Mouse (Mus musculus): ENCODE measurements around the gene Ccdc185.

GRCm38 (mm10) chr1:182776749-182777410 lies 27.9 kb upstream of the Ccdc185 start:
- TF ChIP-seq POLR2A (IDR thresholded peaks at IDR 0.05; ENCODE audit: low read depth, low read length) (no peak), CTCF (conservative IDR thresholded peaks at IDR 0.05; ENCODE audit: insufficient read depth, insufficient read length, low read depth, low read length) (no peak)

Measured in kidney, adult 2 months (tissue).